ENCODE assay signal across 15 mouse cellular contexts in the genomic region with DNA sequence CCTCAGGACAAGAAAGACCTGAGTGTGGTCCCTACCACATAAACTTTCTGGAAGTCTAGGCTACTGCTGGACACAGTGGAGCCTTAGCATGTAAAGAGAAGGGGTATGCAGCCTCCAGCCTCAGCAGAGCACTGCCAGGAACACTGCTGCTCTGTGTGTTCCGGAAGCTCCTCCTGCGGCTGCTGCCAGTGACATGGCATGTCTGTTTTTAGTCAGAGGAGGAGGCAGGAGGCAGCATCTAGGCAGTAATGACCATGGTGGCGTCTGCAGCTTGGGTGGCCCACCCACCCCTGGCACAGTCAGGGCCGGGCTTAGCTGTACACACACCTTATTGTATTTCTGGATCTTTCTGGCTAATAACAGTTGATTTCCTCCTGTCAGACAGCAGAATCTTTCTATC.
DNase-seq lines count a peak whose midpoint lies in the region; ATAC-seq and TF ChIP-seq lines count a peak whose summit lies in the region.
"Had no signal": no experiment of that assay in that cellular context is flagged by ENCODE, and none has a peak within 500 bp of the region (broad histone marks: within the 10 kb centered on the region; RNA-seq: fewer than 3 reads in every experiment).

No protein-coding gene starts in this region.

- intact Hi-C loops in left cerebral cortex, adult 2 months (cut with DNase I), result no loop called here

- no peaks in the 10 kb centered on the region for H3K36me3 ChIP-seq in intestine, embryonic 16.5 days (ENCODE audit: control insufficient read depth, insufficient read depth, low read length)
- H3K36me3 ChIP-seq: heart, embryonic 13.5 days had no signal

- H3K4me3 ChIP-seq in left cerebral cortex, adult 2 months, result no peak overlapping the region
- H3K4me3 ChIP-seq in intestine, embryonic 16.5 days (ENCODE audit: low read length), result no peak overlapping the region
- H3K4me3 ChIP-seq: heart, embryonic 13.5 days had no signal

- 44% methylated on average over 4 of the region's 4 CpGs for WGBS in intestine, embryonic 16.5 days

- no peak for TF ChIP-seq CTCF in left cerebral cortex, adult 2 months (IDR thresholded peaks at IDR 0.05)

- H3K9me3 ChIP-seq in intestine, embryonic 16.5 days (ENCODE audit: control insufficient read depth, low read length), result no peaks in the 10 kb centered on the region
- H3K9me3 ChIP-seq: heart, embryonic 13.5 days had no signal

- no peaks in the 10 kb centered on the region for H3K27me3 ChIP-seq in intestine, embryonic 16.5 days (replicated peaks; ENCODE audit: control insufficient read depth, insufficient read depth, low read length)

- ATAC-seq in intestine, embryonic 16.5 days, result peak; percentile 46; the same call in 1 of the 2 replicates
- ATAC-seq in erythroblast, adult 5-6 weeks (replicated peaks; ENCODE audit: low FRiP score, poor library complexity, severe bottlenecking), result no peak

- DNase-seq in frontal cortex, postnatal 36 days (ENCODE audit: low spot score in 2 of 2), result peak; percentile 58
- DNase-seq in frontal cortex, postnatal 25 days (ENCODE audit: low spot score in 2 of 2), result no peak
- no peak for DNase-seq in left cerebral cortex, adult 2 months (ENCODE audit: extremely low spot score in 1 of 2, low spot score in 2 of 2)
- no peak for DNase-seq in left cerebral cortex, adult 8-10 months (ENCODE audit: low spot score in 2 of 2)
- peak; percentile 21 for DNase-seq in MN1 (ENCODE audit: low spot score)
- no peak for DNase-seq in thymus, postnatal 25 days
- DNase-seq: adrenal gland, adult 2 months; cerebellum, adult 9-11 months; layer of hippocampus, adult 9-11 months; liver; thymus, postnatal 4 days had no signal

- peak overlapping the region; percentile 83 for H3K27ac ChIP-seq in left cerebral cortex, adult 2 months
- no peak overlapping the region for H3K27ac ChIP-seq in intestine, embryonic 16.5 days (ENCODE audit: low read length)
- H3K27ac ChIP-seq: heart, embryonic 13.5 days; stomach, postnatal 0 days had no signal

- no peak overlapping the region for H3K9ac ChIP-seq in intestine, embryonic 16.5 days (ENCODE audit: low read depth, low read length)
- H3K9ac ChIP-seq: heart, embryonic 13.5 days had no signal

- H3K4me1 ChIP-seq in intestine, embryonic 16.5 days (ENCODE audit: control insufficient read depth, insufficient read depth, low read length), result no peaks in the 10 kb centered on the region

- no peak overlapping the region for H3K4me2 ChIP-seq in intestine, embryonic 16.5 days (ENCODE audit: low read depth, low read length)
- H3K4me2 ChIP-seq: heart, embryonic 13.5 days had no signal

Comparison
In these comparisons a context has a peak if more than half of its experiments do, and no peak if none do; other contexts are left out.
1. DNase-seq: peak in frontal cortex, postnatal 36 days (2 of 2) and MN1 (single experiment); none in frontal cortex, postnatal 25 days (0 of 2), left cerebral cortex, adult 2 months (0 of 2), left cerebral cortex, adult 8-10 months (0 of 2) and thymus, postnatal 25 days (single experiment).